Mouse (Mus musculus) bone marrow, adult 2 months (tissue): ENCODE measurements around the gene Zfp317. TPM values are rescaled to one million over a fixed set of nuclear protein-coding genes. Genes with fewer than 3 reads are reported as not detected.
"Not testable (repeated sequence)": the region's sequence is repeated elsewhere in the genome, so short reads cannot be mapped to it uniquely, and the experiment has no call there.

Experiments used
- H3K27ac ChIP-seq: fragments of 200-500 bp; 2 replicates; pipeline ENCODE4 v1.5.1; 2012; ENCODE audit warnings: low read depth, mild to moderate bottlenecking, control low read depth, inconsistent platforms, low read length; ENCODE audit not compliant: control insufficient read depth, poor library complexity, insufficient read depth
- H3K4me1 ChIP-seq: fragments of 200-500 bp; 2 replicates; pipeline ENCODE4 v1.6.1; 2011; ENCODE audit warnings: low read length; ENCODE audit not compliant: control insufficient read depth, insufficient read depth
- H3K4me3 ChIP-seq: fragments of 200-500 bp; replicated peaks from 2 replicates; pipeline ENCODE3; 2011; ENCODE audit warnings: mild to moderate bottlenecking, low read depth, low read length, control low read depth; ENCODE audit not compliant: control insufficient read depth
- CTCF ChIP-seq: fragments of 200-500 bp; IDR thresholded peaks from 2 replicates; pipeline ENCODE4 v1.5.1; 2011; ENCODE audit warnings: low read length, control low read depth; ENCODE audit not compliant: control insufficient read depth, insufficient read depth
- POLR2A ChIP-seq: fragments of 200-500 bp; IDR thresholded peaks from 2 replicates; pipeline ENCODE4 v1.6.1; 2011; ENCODE audit warnings: low read depth, mild to moderate bottlenecking, control low read depth, low read length, borderline replicate concordance; ENCODE audit not compliant: control insufficient read depth
- WGBS: fragments of 180-500 bp; shearing (Covaris S2); methylation state at CpG from one replicate; pipeline ENCODE4 v1.1.7; 2018; 5-methylcytosine and 5-hydroxymethylcytosine counted together
- polyA plus RNA-seq: library from polyadenylated mRNA; stranded (reverse); fragments of >200 nt; gene quantifications from 2 replicates; pipeline ENCODE4 v1.2.4, GENCODE M21; 2011; ENCODE audit warnings: low replicate concordance; ENCODE audit not compliant: missing spikeins, insufficient read depth, insufficient read length

Zfp317 gene
- 4.4 and 8.6 TPM in 2 replicates for polyA plus RNA-seq

DNA sequence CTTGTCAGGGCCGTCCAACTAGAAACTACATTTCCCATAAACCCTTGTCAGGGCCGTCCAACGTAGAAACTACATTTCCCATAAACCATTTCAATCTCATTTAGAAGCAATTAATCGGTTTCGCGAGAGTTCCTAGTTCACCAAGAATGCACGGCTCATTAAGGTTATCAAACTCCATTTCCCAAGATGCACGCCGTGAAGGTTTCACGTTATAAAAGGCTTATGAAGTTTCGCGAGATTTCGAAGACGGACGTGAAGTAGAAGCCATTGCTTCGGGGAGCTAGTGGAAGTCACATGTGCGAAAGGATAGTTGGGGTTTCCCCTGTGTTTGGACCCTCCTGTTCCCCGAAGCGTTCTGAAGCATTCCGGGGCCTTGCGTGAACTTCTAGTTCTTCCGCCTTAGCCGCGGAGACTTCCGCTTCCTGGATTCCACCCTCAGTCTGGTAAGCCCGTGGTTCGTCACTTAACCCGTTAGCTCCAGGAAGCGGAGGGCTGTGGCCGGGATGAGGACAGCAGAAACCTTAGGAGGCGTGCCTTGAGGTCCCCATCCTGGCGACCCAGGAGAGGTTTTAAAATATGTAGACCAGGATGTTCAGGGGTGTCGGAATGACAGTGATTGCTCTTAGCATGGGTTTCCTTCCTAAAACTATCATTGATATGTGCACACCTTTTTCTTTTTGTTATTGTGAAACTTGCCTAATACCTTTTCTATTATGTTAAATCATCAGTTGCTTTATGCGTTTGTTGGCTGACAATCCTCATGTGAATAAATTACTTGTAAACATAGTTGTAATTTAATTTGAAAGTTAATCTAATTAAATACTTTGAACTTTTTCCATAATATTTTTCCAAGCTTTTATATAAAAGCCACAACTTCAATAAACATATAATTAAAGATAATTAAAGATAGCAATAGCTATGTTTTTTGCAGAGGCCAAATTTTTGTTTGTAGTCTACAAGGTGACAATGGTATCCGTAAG is at the start of gene Zfp317:
Zfp317 (plus strand) TSS at position 260 of the 980 bp plus-strand sequence.
- peak; percentile 42; the same call in 1 of the 2 replicates for TF ChIP-seq POLR2A
- TF ChIP-seq CTCF = no peak
- H3K4me3 ChIP-seq = peak within 1 kb of the TSS; percentile 73
- WGBS = 2% methylated on average over 35 of the region's 35 CpGs
- no peaks in the 10 kb centered on the region for H3K4me1 ChIP-seq
- H3K27ac ChIP-seq = peak within 1 kb of the TSS; percentile 82

DNA sequence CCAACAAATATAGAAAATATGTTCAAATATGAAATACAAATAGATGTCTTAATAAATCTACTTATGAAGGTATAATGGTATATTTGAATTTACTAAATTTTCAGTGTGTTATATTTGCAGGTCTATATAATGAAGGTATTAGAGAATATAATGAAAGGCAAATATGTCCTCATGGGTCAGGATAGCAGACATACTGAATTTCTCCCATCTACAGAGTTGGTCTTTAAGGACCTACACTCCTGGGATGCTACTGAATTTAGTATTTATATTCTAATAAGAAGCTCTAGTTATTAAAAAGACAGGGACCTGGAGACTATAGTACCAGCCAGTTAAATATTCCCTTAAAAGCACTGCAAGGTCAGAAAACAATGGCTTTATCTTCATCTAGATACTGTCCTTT is 39.6 kb upstream of the Zfp317 start, which contains the start of gene Olfr855:
Olfr855 (plus strand) TSS at position 301 of the 400 bp plus-strand sequence.
- no peak for TF ChIP-seq CTCF
- Histone ChIP-seq H3K4me1 (no peaks in the 10 kb centered on the region), H3K27ac (no peak within 1 kb of the TSS), H3K4me3 (no peak within 1 kb of the TSS)

DNA sequence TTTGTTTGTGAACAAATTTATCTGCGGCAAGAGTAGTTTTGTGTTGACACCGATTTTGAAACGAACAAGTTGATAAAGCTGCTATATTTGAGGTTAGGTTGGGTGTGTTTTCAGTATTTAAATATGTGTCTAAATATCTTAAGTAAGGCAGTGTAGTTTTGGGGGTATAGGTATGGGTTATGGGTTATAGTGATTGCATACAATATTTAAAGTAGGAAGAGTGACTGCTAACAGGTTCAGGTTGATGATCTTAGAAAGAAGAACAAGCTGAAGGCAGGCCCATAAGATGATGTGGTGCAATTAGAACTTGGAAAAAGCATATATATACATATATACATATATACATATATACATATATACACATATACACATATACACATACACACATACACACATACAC is 605 bp upstream of the Zfp317 start:
- H3K4me3 ChIP-seq = no peak overlapping the region
- H3K27ac ChIP-seq = no peak overlapping the region
- H3K4me1 ChIP-seq = no peaks in the 10 kb centered on the region
- 95% methylated on average over 3 of the region's 3 CpGs for WGBS
- TF ChIP-seq POLR2A (no peak), CTCF (no peak)

DNA sequence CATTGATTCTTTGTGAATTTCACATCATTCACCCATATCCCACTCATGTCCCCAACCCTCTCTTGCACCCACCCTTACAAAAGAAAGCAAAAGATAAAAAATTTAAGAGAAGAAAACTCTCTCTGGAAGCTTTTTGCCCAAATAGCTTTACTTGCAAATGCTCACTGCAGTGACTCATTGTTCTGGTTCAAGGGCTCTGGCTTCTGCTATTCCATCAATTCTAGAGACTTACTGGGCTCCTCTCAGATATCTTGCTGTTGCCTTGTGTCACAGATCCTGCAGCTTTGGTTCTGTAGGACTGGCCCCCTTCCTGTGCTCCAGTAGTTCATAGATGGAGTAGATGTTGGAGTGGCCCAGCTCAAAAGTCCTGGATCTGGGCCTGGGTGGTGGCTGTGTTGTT is 7.7 kb downstream of the Zfp317 start:
- Histone ChIP-seq H3K27ac (no peak overlapping the region), H3K4me1 (no peaks in the 10 kb centered on the region), H3K4me3 (no peak overlapping the region)
- no peak for TF ChIP-seq POLR2A
- TF ChIP-seq CTCF = no peak

DNA sequence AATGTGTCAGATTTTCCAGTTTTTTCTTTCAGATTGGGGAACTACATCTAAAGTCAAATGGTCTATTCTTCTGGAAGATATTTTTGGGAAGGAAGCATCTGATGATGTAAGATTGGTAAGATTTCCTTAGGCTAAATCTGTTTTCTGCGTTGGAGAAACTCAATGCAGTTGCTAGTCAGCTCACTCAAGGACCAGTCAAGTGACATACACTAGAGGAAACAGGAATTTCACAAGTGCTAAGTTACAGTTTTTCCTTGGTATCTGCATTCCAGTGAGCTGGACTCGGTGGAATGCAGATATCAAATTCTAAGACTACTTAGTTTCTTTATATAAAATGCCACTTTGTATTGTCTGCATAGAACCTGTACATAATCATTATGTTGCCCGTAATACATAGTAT is 23.3 kb downstream of the Zfp317 start:
- no peak overlapping the region for H3K27ac ChIP-seq
- H3K4me1 ChIP-seq = no peaks in the 10 kb centered on the region
- H3K4me3 ChIP-seq = no peak overlapping the region
- WGBS = 70% methylated on average over 3 of the region's 3 CpGs
- TF ChIP-seq CTCF (no peak), POLR2A (no peak)

DNA sequence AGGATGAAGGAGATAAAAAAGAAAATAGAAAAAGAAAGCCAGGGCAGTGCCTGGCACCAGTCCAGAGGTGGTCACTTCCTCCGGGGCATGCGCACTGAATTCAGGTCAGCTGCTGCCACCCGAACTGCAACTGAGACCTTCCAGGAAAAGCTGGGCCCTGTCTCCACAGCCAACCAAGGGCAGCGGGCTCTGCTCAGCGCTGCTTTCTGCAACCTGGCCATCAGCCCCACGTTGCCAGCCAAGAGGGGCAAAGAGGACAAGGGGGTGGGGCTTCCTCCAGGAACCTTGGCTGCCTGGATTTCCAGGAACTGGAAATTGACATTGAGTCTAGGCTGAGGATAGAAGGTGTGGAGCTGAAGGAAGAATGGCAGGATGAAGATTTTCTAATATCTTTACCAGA is 68.4 kb downstream of the Zfp317 start:
- WGBS = 79% methylated on average over 6 of the region's 6 CpGs
- TF ChIP-seq CTCF = no peak
- no peak for TF ChIP-seq POLR2A
- Histone ChIP-seq H3K27ac (no peak overlapping the region), H3K4me1 (no peaks in the 10 kb centered on the region), H3K4me3 (no peak overlapping the region)

DNA sequence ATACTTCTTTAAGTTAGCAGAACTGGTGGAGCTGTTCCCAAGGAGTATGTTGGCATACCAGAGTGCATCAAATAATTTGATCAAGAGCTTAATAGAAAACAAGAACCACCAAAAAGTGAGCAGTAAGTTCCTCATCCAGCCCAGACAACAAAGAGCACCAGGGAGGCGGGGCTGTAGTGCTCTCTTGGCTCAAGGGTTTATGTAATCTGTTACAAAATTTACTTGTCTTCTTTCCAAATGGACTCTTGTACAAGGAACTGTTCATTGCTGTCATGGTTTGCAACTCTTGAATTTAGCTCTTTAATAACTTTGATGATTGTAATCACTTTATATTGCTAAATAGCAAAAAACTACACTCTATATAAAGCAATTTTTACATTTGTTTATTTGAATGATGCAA is 69.5 kb downstream of the Zfp317 start:
- WGBS = 67% methylated on average over 1 of the region's 1 CpGs
- Histone ChIP-seq H3K4me1 (no peaks in the 10 kb centered on the region), H3K27ac (no peak overlapping the region), H3K4me3 (no peak overlapping the region)
- TF ChIP-seq POLR2A = no peak
- TF ChIP-seq CTCF = no peak

DNA sequence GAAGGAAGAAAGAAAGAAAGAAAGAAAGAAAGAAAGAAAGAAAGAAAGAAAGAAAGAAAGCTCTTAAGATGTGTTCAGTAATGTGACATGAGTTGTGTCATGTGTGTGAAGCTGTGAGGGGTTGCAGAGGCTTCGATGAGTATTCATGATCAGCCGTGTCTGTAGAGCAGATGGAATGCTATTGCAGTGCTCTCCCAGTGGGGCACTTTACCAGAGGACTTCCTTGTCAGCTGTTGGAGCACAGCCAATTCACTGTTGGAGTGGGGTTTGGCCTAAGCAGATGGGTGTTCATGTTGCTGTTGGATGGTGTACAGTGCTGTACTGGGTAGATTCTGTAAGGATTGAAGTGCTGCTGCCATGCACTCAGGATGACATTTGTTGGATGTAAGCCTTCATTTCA is 70.5 kb downstream of the Zfp317 start:
- 81% methylated on average over 2 of the region's 2 CpGs for WGBS
- H3K4me3 ChIP-seq = no peak overlapping the region
- H3K27ac ChIP-seq = no peak overlapping the region
- no peak for TF ChIP-seq CTCF
- no peak for TF ChIP-seq POLR2A
- no peaks in the 10 kb centered on the region for H3K4me1 ChIP-seq

DNA sequence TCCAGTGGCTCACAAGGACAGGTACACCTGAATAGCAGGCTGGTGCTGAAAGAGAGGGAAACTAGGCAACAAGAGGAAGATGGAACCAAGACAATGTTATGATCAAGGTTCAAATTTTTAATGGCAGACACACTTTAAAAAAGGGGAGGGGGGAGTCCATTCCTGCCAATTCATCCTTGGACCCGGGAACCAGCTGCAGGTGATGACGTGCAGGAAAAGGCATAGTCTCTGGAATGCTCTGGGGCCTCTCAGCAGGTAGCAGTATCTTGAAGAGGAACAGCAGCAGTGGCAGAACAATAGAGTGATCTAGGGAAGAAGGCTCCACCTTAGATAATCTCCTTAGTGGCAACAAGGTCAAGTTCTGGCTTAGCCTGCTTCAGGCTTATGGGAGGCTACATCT is 72.4 kb downstream of the Zfp317 start:
- 42% methylated on average over 2 of the region's 2 CpGs for WGBS
- H3K4me3 ChIP-seq, H3K27ac ChIP-seq: not testable (repeated sequence)

DNA sequence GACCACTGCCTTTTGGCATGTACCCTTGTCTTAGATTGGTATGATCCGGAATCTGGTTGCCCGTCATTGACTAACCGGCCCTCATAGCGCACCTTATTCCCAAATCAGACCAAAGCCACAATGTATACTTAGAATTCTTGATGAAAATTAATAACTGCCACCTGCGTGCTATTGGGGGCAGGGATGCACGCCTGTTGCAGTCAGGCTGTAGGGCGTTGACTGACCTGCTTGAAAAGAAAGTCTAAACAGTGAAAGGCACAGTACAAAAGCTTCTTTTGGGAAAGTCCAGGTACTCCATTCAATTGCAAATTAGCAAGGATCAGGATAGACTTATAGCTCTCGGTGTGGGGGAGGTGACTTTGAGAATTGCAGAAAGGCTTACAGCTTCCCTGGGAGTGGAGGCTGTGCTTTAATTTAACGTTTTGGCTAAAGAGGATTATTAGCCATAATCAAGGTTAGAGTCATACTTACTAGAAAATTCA is 73.0 kb downstream of the Zfp317 start:
- WGBS = 71% methylated on average over 9 of the region's 9 CpGs
- not testable (repeated sequence) for H3K4me3 ChIP-seq, H3K4me1 ChIP-seq, H3K27ac ChIP-seq

More for the DNA sequence above, 72.4 kb downstream of the Zfp317 start:
- H3K4me1 ChIP-seq = not testable (repeated sequence)
